Mouse (Mus musculus): Measurements from ENCODE around the gene Herc1. TPM values are rescaled to one million over a fixed set of nuclear protein-coding genes. Genes with fewer than 3 reads are reported as not detected.

The Herc1 gene
- polyA plus RNA-seq (2012; rRNA removed): 64.5 and 68.5 TPM in 2 replicates

DNA sequence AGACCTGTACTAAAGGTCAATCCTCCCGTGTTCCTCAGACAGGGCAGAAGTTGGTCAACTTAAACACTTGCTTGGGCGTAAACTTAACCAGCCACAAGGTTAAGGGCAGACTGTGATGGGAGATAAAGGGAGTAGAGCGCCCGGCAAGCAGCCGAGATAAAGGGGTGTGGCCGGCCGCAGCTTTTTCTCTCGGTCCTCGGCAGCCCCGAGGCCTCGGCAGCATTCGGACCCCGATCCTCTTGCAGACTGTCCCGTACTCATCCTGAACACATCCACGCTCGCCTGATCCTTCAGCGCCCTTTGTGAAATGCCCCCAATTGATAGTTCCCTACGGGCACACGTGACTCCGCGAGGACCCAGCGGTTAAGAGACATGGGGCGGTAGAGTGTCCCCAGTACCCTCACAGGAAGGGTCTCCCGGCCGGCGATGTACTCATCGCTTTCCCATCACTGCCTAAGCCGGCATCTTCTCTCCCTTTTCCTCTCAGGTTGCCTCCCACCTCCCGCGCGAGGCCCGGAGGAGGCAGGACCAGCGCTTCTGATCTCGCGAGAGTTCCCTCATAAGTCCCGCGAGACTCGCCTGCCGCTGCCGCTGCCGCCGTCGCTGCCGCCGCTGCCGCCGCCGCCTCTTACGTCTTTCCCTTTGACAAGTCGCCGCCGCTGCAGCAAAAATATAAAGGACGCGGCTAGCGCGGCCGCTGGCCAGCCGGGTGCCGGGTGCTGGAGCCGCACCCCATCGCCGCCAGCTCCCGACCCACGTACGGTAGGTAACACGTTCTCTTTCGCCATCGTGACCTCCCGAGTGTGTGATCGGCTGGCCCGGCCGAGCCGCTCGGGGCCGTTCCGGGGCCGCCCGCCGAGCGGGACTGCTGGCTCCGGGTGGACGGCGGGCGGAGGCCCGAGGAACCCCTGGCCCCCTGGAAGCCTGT is at the start of gene Herc1:
Gene Herc1 (plus strand): TSS at position 591 of the 928 bp plus-strand sequence.
- TF ChIP-seq POLR2A (IDR thresholded peaks at IDR 0.05; ENCODE audit: extremely low read depth, insufficient read depth, low read length) (peak; percentile 79), CTCF (IDR thresholded peaks at IDR 0.05; ENCODE audit: extremely low read depth, insufficient read depth, low read length) (no peak)

DNA sequence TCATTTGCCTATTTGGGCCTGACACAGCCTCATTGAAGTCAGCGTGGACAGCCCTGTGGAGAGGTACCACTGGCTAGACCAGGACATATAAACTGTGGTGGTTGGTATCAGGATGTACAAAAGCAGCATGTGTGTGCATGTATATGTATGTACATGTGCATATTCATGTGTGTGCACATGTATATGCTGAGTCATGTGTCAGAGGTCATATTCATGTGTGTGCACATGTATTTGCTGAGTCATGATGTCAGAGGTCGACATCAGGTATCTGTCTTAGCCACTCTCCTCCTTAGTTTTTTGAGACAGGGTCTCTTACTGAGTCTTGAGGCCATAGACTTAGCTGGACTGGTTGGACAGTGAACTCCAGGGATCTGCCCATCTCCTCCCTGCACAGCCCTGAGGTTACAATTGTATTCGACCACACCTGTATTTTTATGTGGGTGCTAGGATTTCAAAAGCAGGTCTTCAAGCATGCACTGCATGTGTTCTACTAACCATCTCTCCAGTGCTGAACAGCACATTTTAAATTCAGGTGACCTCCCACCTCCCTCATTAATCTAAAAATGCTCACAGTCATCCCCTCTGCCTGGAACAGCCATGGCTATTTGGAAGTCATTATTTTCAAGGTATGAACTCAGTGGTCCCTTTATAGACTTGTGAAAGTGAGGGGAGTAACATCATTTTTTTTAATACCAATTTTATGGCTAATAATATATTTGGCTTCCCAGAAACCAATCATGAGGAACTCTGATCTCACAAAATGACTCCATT is 45.7 kb upstream of the Herc1 start:
- Histone ChIP-seq H3K4me3 (ENCODE audit: insufficient read depth, low read length) (peak overlapping the region; percentile 14; the same call in 1 of the 2 replicates), H3K4me1 (ENCODE audit: control insufficient read depth, insufficient read depth, low read length) (peaks cover 15% of the 10 kb centered on the region), H3K27ac (ENCODE audit: insufficient read depth, low read length) (peak overlapping the region; percentile 83)
- TF ChIP-seq CTCF (IDR thresholded peaks at IDR 0.05; ENCODE audit: extremely low read depth, insufficient read depth, low read length) (no peak), POLR2A (IDR thresholded peaks at IDR 0.05; ENCODE audit: extremely low read depth, insufficient read depth, low read length) (no peak)

More for the DNA sequence above, at the start of gene Herc1:
- peak within 1 kb of the TSS; percentile 93 for H3K27ac ChIP-seq (ENCODE audit: insufficient read depth, low read length)
- H3K4me1 ChIP-seq (ENCODE audit: control insufficient read depth, insufficient read depth, low read length): peaks cover 4% of the 10 kb centered on the region; the same call in 1 of the 2 replicates
- peak within 1 kb of the TSS; percentile 99 for H3K4me3 ChIP-seq (ENCODE audit: insufficient read depth, low read length)

DNA sequence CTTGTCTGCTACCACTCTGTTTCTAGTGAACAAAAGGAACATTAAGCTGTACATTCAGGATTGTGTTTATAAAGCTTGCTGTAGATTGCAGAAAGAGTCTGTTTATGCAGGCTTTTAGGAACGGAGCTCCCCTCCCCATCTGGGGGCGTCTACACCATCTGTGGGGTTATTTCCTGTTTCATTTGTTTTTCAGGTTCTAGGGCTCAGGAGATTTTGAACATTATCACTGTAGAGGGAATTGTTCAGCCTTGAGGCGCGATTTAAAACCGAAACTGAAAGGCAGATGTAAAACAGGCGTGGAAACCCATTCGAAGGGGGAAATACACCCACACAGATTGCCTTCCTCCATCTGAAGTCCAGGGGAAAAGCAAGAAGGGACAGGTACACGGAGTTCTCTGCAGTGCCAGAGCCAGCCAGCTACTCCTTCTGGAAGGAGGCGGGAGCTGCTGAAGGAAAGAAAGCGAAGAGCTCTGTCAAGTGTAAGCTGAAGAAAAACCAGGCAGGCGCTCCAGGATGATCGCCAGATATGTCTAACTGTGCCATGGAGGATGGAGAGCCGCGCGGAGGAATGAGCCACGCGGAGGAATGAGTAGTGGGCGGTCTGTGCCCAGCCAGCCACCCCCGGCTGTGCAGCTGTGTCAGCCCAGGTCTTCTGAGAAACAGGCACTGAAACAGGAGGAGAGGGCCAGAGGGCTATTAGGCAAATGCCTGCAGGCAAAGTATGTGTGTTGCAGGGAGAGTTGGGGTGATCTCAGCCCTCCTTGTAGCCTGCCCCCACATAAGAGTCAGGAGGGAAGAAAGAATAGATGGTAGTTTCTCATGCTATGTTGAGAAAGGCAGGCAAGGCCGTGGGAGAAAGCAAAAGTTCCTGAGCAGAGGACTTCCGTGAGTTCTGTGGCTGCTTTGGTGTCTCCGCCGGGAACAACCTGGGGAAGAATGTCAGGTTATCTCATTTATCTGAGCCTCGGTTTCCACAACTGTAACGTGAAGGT is 44.8 kb upstream of the Herc1 start:
- TF ChIP-seq POLR2A (IDR thresholded peaks at IDR 0.05; ENCODE audit: extremely low read depth, insufficient read depth, low read length): no peak
- peak overlapping the region; percentile 62 for H3K27ac ChIP-seq (ENCODE audit: insufficient read depth, low read length)
- H3K4me1 ChIP-seq (ENCODE audit: control insufficient read depth, insufficient read depth, low read length): peaks cover 15% of the 10 kb centered on the region
- H3K4me3 ChIP-seq (ENCODE audit: insufficient read depth, low read length): peak overlapping the region; percentile 14

DNA sequence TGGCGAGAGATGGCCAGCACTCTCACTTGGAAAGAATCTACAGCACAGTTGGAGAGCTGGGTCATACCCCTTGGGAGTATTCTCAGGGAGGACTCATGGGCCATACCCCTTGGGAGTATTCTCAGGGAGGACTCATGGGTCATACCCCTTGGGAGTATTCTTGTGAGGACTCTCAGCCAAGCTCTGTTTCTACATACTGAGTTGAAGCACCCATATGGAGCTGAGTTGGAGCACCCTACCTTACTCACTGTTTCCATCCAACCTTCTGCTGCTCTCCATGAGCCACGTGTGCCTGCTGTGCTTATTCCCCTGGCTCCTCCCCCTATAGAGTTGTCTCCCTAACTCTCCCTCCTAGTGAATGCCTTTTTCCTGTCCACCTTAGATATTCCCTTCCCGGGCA is 43.8 kb upstream of the Herc1 start:
- peak overlapping the region; percentile 62 for H3K27ac ChIP-seq (ENCODE audit: insufficient read depth, low read length)

DNA sequence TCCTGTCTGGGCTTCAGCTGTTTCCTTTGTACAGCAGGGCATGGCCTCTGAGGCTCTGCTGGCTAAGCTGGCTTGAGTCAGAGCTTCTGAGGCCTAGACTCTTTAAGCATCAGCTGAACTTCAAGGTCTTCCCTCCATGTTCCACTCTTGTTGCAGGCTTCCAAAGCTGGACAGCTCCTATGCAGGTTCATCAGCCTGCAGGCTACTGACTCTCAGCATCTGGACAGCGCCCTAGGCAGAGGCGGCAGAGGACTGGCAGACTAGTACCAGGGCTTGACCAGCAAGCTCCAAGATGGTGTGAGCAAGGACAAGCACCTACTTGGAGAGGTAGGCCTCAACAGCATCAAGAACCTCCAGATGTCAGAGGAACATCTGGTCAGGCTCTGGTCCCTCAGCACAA is 42.9 kb upstream of the Herc1 start:
- TF ChIP-seq CTCF (IDR thresholded peaks at IDR 0.05; ENCODE audit: extremely low read depth, insufficient read depth, low read length) (no peak), POLR2A (IDR thresholded peaks at IDR 0.05; ENCODE audit: extremely low read depth, insufficient read depth, low read length) (no peak)
- Histone ChIP-seq H3K4me3 (ENCODE audit: insufficient read depth, low read length) (no peak overlapping the region), H3K27ac (ENCODE audit: insufficient read depth, low read length) (no peak overlapping the region), H3K4me1 (ENCODE audit: control insufficient read depth, insufficient read depth, low read length) (peaks cover 15% of the 10 kb centered on the region)

More for the DNA sequence above, 43.8 kb upstream of the Herc1 start:
- TF ChIP-seq CTCF (IDR thresholded peaks at IDR 0.05; ENCODE audit: extremely low read depth, insufficient read depth, low read length) (no peak), POLR2A (IDR thresholded peaks at IDR 0.05; ENCODE audit: extremely low read depth, insufficient read depth, low read length) (no peak)
- H3K4me1 ChIP-seq (ENCODE audit: control insufficient read depth, insufficient read depth, low read length): peaks cover 15% of the 10 kb centered on the region
- H3K4me3 ChIP-seq (ENCODE audit: insufficient read depth, low read length): no peak overlapping the region

DNA sequence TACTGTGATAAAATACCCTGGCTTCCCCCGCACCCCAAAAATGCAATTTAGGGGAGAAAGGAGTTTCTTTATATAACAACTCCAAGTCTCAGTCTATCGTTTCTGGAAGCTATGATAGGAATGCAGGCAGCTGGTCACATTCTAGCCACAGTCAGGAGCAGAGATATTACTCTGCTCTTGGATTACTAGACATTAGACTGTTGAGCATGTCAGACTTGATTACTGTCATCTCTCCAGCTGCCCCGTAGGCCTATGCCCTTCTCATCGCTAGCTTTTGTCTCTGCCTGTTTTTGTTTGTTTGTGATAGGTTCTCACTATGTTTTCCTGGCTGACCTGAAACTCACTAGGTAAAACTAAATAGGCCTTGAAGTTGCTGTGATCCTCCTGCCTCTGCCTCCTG is 41.5 kb upstream of the Herc1 start:
- peaks cover 15% of the 10 kb centered on the region for H3K4me1 ChIP-seq (ENCODE audit: control insufficient read depth, insufficient read depth, low read length)
- H3K4me3 ChIP-seq (ENCODE audit: insufficient read depth, low read length): no peak overlapping the region
- TF ChIP-seq CTCF (IDR thresholded peaks at IDR 0.05; ENCODE audit: extremely low read depth, insufficient read depth, low read length) (no peak), POLR2A (IDR thresholded peaks at IDR 0.05; ENCODE audit: extremely low read depth, insufficient read depth, low read length) (no peak)
- H3K27ac ChIP-seq (ENCODE audit: insufficient read depth, low read length): no peak overlapping the region

DNA sequence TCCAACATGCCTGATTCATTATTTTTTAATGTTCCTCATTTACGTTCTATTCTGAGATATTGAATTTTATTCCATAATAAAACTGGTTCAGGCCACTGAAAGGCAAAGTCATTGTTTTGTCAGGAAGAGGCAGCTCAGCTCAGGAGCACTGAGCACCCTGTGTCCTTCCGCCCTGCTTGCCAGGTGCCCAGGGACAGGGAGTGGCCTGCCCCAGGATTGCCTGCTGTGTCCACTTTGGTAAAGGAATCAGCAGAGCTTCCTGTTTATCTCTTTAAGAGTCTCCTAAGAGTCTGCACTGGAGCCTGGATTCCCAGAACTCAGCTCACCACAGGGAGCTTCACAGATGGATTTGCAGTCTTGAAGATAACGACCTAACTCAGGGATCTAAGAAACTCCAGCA is 38.8 kb upstream of the Herc1 start:
- H3K4me3 ChIP-seq (ENCODE audit: insufficient read depth, low read length): no peak overlapping the region
- no peak for TF ChIP-seq CTCF (IDR thresholded peaks at IDR 0.05; ENCODE audit: extremely low read depth, insufficient read depth, low read length)
- TF ChIP-seq POLR2A (IDR thresholded peaks at IDR 0.05; ENCODE audit: extremely low read depth, insufficient read depth, low read length): no peak
- H3K27ac ChIP-seq (ENCODE audit: insufficient read depth, low read length): no peak overlapping the region
- peaks cover 2% of the 10 kb centered on the region; the same call in 1 of the 2 replicates for H3K4me1 ChIP-seq (ENCODE audit: control insufficient read depth, insufficient read depth, low read length)

DNA sequence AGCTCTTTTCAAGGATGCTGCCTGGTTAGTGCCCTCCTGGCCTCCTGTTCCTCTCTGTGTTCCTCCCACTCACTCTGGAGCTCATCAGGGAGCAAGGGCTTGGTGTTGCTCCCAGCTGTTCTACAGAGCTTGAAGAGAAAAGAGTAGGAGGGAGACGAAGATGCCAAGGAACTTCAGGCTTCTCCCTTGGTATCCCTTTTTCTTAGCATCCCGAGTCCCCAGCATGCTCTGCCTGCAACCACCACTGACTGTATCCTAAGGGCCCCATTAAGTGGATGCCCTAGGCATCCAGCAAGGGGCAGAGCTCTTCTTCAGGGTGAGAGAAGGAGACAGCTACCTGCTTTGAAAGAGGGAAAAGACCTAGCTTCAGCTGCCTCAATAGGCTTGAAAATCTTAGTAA is 33.6 kb upstream of the Herc1 start:
- H3K27ac ChIP-seq (ENCODE audit: insufficient read depth, low read length): no peak overlapping the region
- H3K4me3 ChIP-seq (ENCODE audit: insufficient read depth, low read length): no peak overlapping the region
- H3K4me1 ChIP-seq (ENCODE audit: control insufficient read depth, insufficient read depth, low read length): no peaks in the 10 kb centered on the region
- no peak for TF ChIP-seq CTCF (IDR thresholded peaks at IDR 0.05; ENCODE audit: extremely low read depth, insufficient read depth, low read length)
